Mouse (Mus musculus) cerebellum, adult 2 months (tissue): ENCODE measurements around the gene Fancb. TPM values are rescaled to one million over a fixed set of nuclear protein-coding genes. Genes with fewer than 3 reads are reported as not detected.

Experiments
- DNase-seq, 2 experiments: peaks; one replicate each; pipeline ENCODE4 v3.0.0; 2021
- H3K27ac ChIP-seq: fragments of 200-500 bp; 2 replicates; pipeline ENCODE4 v1.5.1; 2012; ENCODE audit warnings: low read length, control low read depth, inconsistent platforms; ENCODE audit not compliant: insufficient read depth
- H3K27me3 ChIP-seq: fragments of 200-500 bp; 2 replicates; pipeline ENCODE4 v1.6.1; 2012; ENCODE audit warnings: inconsistent platforms, mild to moderate bottlenecking, low read length, moderate library complexity; ENCODE audit not compliant: control insufficient read depth, insufficient read depth
- H3K4me1 ChIP-seq: fragments of 200-500 bp; 2 replicates; pipeline ENCODE4 v1.6.1; 2011; ENCODE audit warnings: low read length; ENCODE audit not compliant: control insufficient read depth, insufficient read depth
- H3K4me3 ChIP-seq: fragments of 200-500 bp; replicated peaks from 2 replicates; pipeline ENCODE3; 2011; ENCODE audit warnings: mild to moderate bottlenecking, low read depth, low read length, control low read depth; ENCODE audit not compliant: insufficient read depth
- CTCF ChIP-seq: fragments of 200-500 bp; IDR thresholded peaks from 2 replicates; pipeline ENCODE4 v1.5.1; 2011; ENCODE audit warnings: low read depth, mild to moderate bottlenecking, control low read depth, low read length, moderate library complexity, borderline replicate concordance; ENCODE audit not compliant: insufficient read depth
- POLR2A ChIP-seq: fragments of 200-500 bp; IDR thresholded peaks from 2 replicates; pipeline ENCODE4 v1.6.1; 2011; ENCODE audit warnings: low read length, control low read depth, borderline replicate concordance; ENCODE audit not compliant: insufficient read depth
- WGBS: fragments of 180-500 bp; shearing (Covaris S2); methylation state at CpG from one replicate; pipeline ENCODE4 v1.1.7; 2018; 5-methylcytosine and 5-hydroxymethylcytosine counted together
- polyA plus RNA-seq: library from polyadenylated mRNA; depleted of rRNA; stranded (reverse); fragments of >200 nt; gene quantifications from 2 replicates; pipeline ENCODE4 v1.2.3, GENCODE M21; 2012; rRNA removed

Gene Fancb
- 0.98 and 1.1 TPM in 2 replicates for polyA plus RNA-seq

- Histone ChIP-seq H3K4me3 (peak within 1 kb of the TSS; percentile 99), H3K4me1 (no peaks in the 10 kb centered on the region), H3K27me3 (no peaks in the 10 kb centered on the region), H3K27ac (peak within 1 kb of the TSS; percentile 90)
- peak; percentile 87 to 94 for DNase-seq
- WGBS, result 2% methylated on average over 25 of the region's 26 CpGs
- peak; percentile 60 for TF ChIP-seq POLR2A
- no peak for TF ChIP-seq CTCF
Observed at GRCm38 (mm10) chrX:164980193-164980775, at the start of gene Fancb, which contains the start of gene Mospd2. Gene Fancb, plus strand, starts transcription at chrX:164980592. Gene Mospd2, minus strand, starts transcription at chrX:164980375.

- DNase-seq, result no peak
- Histone ChIP-seq H3K4me3 (no peak overlapping the region), H3K27me3 (no peaks in the 10 kb centered on the region), H3K4me1 (no peaks in the 10 kb centered on the region), H3K27ac (no peak overlapping the region)
- 92% methylated on average over 5 of the region's 5 CpGs for WGBS
- no peak for TF ChIP-seq CTCF
- TF ChIP-seq POLR2A, result no peak
Observed at GRCm38 (mm10) chrX:164941540-164941939, 38.9 kb upstream of the Fancb start.

GRCm38 (mm10) chrX:164951858-164952576 lies 28.4 kb upstream of the Fancb start:
- WGBS, result 88% methylated on average over 11 of the region's 11 CpGs
- DNase-seq, result no peak
- Histone ChIP-seq H3K27ac (no peak overlapping the region), H3K27me3 (no peaks in the 10 kb centered on the region), H3K4me1 (no peaks in the 10 kb centered on the region), H3K4me3 (no peak overlapping the region)
- TF ChIP-seq CTCF (no peak), POLR2A (no peak)

- Histone ChIP-seq H3K4me1 (no peaks in the 10 kb centered on the region), H3K27me3 (no peaks in the 10 kb centered on the region), H3K27ac (no peak overlapping the region), H3K4me3 (no peak overlapping the region)
- 68% methylated on average over 5 of the region's 5 CpGs for WGBS
- DNase-seq, result no peak
- TF ChIP-seq POLR2A, result no peak
- no peak for TF ChIP-seq CTCF
Observed at GRCm38 (mm10) chrX:164952601-164953375, 27.6 kb upstream of the Fancb start.

GRCm38 (mm10) chrX:164965750-164966448 lies 14.5 kb upstream of the Fancb start:
- DNase-seq, result no peak
- 94% methylated on average over 3 of the region's 3 CpGs for WGBS
- Histone ChIP-seq H3K27ac (no peak overlapping the region), H3K4me1 (0 out of 2 replicates have a peak, but pooled peaks cover 2% of the 10 kb centered on the region), H3K27me3 (no peaks in the 10 kb centered on the region), H3K4me3 (no peak overlapping the region)
- TF ChIP-seq POLR2A, result no peak
- TF ChIP-seq CTCF, result no peak

GRCm38 (mm10) chrX:164971206-164971605 lies 9.2 kb upstream of the Fancb start:
- DNase-seq, result no peak
- Histone ChIP-seq H3K4me1 (no peaks in the 10 kb centered on the region), H3K27me3 (no peaks in the 10 kb centered on the region), H3K27ac (no peak overlapping the region), H3K4me3 (no peak overlapping the region)
- TF ChIP-seq CTCF, result no peak
- TF ChIP-seq POLR2A, result no peak
- 90% methylated on average over 3 of the region's 3 CpGs for WGBS

GRCm38 (mm10) chrX:164978866-164979265 lies 1.5 kb upstream of the Fancb start:
- Histone ChIP-seq H3K4me3 (no peak overlapping the region), H3K27ac (no peak overlapping the region), H3K27me3 (no peaks in the 10 kb centered on the region), H3K4me1 (no peaks in the 10 kb centered on the region)
- DNase-seq, result no peak
- WGBS, result 83% methylated on average over 2 of the region's 2 CpGs
- TF ChIP-seq POLR2A (no peak), CTCF (no peak)
